Mouse (Mus musculus): Measurements from ENCODE around the gene Brd7. TPM values are rescaled to one million over a fixed set of nuclear protein-coding genes. Genes with fewer than 3 reads are reported as not detected.

The Brd7 gene
- total RNA-seq, 1 experiment from 2014 or later: 90.3 TPM

- DNase-seq: no peak
Measured at GRCm38 (mm10) chr8:88357226-88357933, 4.6 kb downstream of the Brd7 start.

GRCm38 (mm10) chr8:88349046-88349445 lies 12.9 kb downstream of the Brd7 start:
- no peak for DNase-seq

GRCm38 (mm10) chr8:88342026-88342425 lies 20.0 kb downstream of the Brd7 start:
- DNase-seq: no peak

- DNase-seq: no peak
Measured at GRCm38 (mm10) chr8:88339887-88340695, 21.9 kb downstream of the Brd7 start.

GRCm38 (mm10) chr8:88339221-88339620 lies 22.8 kb downstream of the Brd7 start:
- DNase-seq: no peak

DNA sequence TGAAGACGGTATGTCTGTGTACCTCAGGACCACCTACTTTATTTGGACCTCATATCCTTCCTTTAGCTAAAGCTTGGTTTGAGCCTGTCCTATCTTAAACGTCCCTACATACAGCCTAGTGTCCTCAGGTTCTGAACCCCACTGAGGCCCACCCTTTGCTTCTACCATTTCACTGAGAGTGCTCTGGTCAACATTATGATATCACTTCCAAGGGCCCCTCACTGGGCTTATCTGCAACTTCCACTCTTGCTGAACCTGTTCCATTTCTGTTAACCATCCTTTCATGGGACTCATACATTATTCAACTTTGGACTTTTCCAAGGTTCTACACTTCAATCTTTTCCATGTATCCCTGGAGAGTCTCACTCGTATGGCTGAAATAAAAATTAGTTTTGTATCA lies 27.0 kb downstream of the Brd7 start:
- DNase-seq: no peak

DNA sequence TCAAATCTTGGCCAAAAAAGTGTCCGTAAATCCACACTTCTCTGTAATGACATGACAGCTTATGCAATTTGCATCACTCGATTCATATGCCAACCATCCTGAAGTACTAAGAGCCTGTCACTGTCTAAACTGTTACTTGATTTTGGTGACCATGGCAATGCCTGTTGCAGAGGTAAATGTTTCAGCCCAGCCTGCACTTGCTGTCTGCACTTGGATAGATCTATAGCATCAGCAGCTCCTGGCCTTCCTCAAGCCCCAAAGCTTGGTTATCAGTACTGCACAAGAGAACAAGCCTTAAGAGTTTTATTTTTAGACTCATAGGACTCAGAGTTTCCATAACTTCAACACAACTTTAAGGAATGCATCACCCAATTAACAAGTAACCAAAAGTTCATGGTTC lies 27.6 kb downstream of the Brd7 start:
- no peak for DNase-seq

DNA sequence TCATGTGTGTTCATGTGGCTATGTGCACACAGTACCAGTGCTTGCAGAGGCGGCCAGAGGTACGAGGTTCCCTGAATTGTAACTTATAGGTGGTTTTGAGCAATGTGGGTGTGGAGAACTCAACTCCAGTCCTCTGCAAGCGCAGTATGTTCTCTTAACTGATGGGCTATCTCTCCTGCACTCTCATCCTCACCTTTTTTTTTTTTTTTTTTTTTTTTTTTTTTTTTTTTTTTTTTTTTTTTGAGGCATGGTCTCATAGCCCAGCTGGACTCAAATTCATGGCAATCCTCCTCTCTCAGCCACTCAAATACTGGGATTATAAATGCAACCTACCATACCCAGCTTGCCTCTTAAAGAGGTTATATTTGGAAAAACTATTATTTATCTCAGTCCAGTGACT lies 31.2 kb downstream of the Brd7 start:
- DNase-seq: no peak

DNA sequence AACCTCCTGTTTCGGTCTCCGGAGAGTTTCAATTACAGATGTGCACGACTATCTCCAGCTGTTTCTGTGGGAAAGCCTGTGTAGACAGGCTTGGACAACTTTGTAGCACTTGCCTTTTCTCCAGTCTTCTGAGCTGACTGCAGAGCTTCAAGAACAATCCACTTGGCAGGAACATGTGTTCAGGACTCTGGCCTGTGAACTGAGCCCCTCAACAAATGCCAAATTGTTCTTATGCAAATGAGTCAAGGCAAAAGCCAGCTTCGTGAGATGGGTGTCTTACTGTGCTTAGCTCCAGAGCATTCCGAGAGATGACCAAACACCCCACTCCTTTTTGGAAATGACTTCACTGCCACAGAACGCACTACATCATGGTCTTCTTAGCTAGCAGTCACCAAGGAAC lies 33.3 kb downstream of the Brd7 start:
- DNase-seq: no peak

- DNase-seq: no peak
Measured at GRCm38 (mm10) chr8:88326328-88326727, 35.7 kb downstream of the Brd7 start.

DNA sequence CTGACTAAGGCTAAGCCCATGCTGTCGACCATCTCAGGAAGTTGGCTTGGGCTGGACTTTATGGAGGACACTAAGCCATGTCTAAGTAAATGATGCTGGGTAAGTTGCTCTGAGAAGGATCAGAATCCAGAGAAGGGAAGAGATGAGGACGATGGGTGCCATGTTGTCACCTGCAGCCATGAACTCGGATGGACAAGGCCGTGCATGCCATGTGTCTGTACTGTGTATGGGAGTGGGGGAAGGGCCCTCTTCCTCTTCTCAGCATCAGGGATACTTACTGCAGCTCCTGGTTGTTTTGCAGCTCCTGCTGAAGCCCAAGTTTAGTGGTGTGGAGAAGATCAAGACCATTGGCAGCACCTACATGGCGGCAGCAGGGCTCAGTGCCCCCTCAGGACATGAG lies 36.2 kb downstream of the Brd7 start:
- no peak for DNase-seq

GRCm38 (mm10) chr8:88325251-88325650 lies 36.7 kb downstream of the Brd7 start:
- no peak for DNase-seq

- no peak for DNase-seq
Measured at GRCm38 (mm10) chr8:88324760-88325159, 37.2 kb downstream of the Brd7 start.

- DNase-seq: no peak
Measured at GRCm38 (mm10) chr8:88323523-88323922, 38.5 kb downstream of the Brd7 start.

- DNase-seq: peak; percentile 54
Measured at GRCm38 (mm10) chr8:88321387-88321786, 40.6 kb downstream of the Brd7 start.

- no peak for DNase-seq
Measured at GRCm38 (mm10) chr8:88320134-88320533, 41.9 kb downstream of the Brd7 start.

GRCm38 (mm10) chr8:88318151-88318550 lies 43.8 kb downstream of the Brd7 start:
- no peak for DNase-seq

DNA sequence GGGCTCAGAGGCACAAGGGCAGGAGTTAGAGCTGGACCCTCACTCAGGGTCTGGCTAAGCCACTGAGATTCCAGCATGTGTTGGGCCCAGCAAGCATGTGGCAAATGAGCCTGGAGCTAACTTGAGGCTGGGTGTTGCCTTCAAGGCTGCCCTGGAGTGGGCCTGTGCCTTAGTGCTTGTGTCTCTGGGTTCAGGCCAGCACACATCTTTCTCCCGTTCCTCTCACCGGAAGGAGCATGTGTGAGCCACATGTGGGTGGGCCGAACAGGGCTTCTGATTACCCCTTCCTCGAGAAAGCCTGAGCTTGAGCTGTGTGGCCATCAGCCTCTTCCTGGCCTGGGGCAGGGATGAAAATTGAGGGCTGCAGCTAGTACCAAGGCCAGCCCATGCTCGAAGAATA lies 44.7 kb downstream of the Brd7 start:
- DNase-seq: no peak

DNA sequence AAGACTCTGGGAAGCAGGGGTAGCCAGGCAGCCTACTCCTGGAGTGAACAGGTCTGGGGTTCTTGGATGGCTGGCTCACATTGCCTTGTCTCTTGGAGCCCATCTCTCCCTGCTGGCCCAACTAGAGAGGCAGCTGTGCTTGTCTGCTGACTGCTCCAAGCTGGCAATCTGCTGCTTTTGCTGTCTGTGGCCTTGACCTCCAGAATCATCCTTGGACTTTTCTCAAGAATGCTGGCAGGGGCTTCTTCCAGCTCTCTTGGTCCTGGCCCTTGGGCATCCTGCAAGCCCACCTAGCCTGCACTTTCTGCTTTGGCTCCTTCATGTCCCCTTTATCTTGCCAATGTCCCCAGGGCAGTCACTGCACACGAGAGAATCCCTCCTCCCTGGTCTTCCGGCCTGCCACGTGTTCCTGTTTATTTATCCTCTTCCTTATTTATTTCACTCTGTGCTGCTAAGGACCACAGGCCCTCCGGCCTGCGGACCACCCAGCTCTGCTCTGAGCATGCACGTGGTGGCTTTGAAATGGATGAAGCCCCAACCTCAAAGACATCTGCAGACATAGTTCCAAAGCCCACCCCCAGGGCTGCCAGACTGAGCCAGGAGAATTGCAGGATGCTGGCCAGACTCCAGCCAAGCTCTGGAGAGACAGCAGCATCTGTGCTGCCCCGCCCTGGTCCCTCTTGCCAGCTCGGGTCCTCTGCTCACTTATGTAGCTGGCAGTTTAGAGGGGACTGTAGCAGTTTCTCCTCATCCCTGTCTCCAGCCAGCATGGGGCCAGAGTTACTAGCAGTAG lies 45.7 kb downstream of the Brd7 start:
- DNase-seq: no peak

- DNase-seq: no peak
Measured at GRCm38 (mm10) chr8:88315302-88315701, 46.7 kb downstream of the Brd7 start.

GRCm38 (mm10) chr8:88313991-88314390 lies 48.0 kb downstream of the Brd7 start:
- no peak for DNase-seq

GRCm38 (mm10) chr8:88312966-88313365 lies 49.0 kb downstream of the Brd7 start:
- peak; percentile 70 for DNase-seq

- no peak for DNase-seq
Measured at GRCm38 (mm10) chr8:88310286-88310685, 51.7 kb downstream of the Brd7 start.

All from adrenal gland, postnatal 25 days (tissue).